Mouse (Mus musculus) intestine, embryonic 14.5 days (tissue): ENCODE data around the gene Prkag1. TPM values are rescaled to one million over a fixed set of nuclear protein-coding genes. Genes with fewer than 3 reads are reported as not detected.

ENCODE experiments used
- ATAC-seq: fragments of 200-750 bp; cut with Nextera tagmentation; replicated peaks from 2 replicates; pipeline ENCODE4 v1.8.0; 2017; ENCODE audit warnings: low read depth, moderate number of reproducible peaks, moderate TSS enrichment, moderate library complexity; ENCODE audit not compliant: low FRiP score, low TSS enrichment
- DNase-seq: peaks from one replicate; pipeline ENCODE4 v3.0.0-alpha.2; 2018; ENCODE audit warnings: low spot score
- H3K27ac ChIP-seq: fragments of 300-500 bp; sonication (generic); 2 replicates; pipeline ENCODE4 v1.5.1; 2014; ENCODE audit warnings: low read depth, mild to moderate bottlenecking, control low read depth
- H3K27me3 ChIP-seq: fragments of 300-500 bp; sonication (generic); replicated peaks from 2 replicates; pipeline ENCODE4 v1.6.1; 2014; ENCODE audit warnings: low read length, control low read depth; ENCODE audit not compliant: control insufficient read depth, insufficient read depth
- H3K36me3 ChIP-seq: fragments of 300-500 bp; sonication (generic); 2 replicates; pipeline ENCODE4 v1.6.1; 2014; ENCODE audit warnings: low read length, control low read depth; ENCODE audit not compliant: control insufficient read depth, insufficient read depth
- H3K4me1 ChIP-seq: fragments of 300-500 bp; sonication (generic); replicated peaks from 2 replicates; pipeline ENCODE4 v1.6.1; 2014; ENCODE audit warnings: low read length, control low read depth, mixed read lengths; ENCODE audit not compliant: control insufficient read depth, insufficient read depth
- H3K4me2 ChIP-seq: fragments of 300-500 bp; sonication (generic); 2 replicates; pipeline ENCODE4 v1.6.1; 2014; ENCODE audit warnings: low read length
- H3K4me3 ChIP-seq: fragments of 300-500 bp; sonication (generic); 2 replicates; pipeline ENCODE4 v1.5.1; 2014; ENCODE audit warnings: low read depth, low read length, control low read depth, mixed read lengths
- H3K9ac ChIP-seq: fragments of 300-500 bp; sonication (generic); 2 replicates; pipeline ENCODE4 v1.6.1; 2014; ENCODE audit warnings: mild to moderate bottlenecking, low read length
- H3K9me3 ChIP-seq: fragments of 300-500 bp; sonication (generic); 2 replicates; pipeline ENCODE4 v1.6.1; 2016; ENCODE audit warnings: low read length, control low read depth; ENCODE audit not compliant: control insufficient read depth
- WGBS: fragments of 180-500 bp; shearing (Covaris S2); extraction: QIAGEN DNeasy Blood & Tissue Kit; methylation state at CpG from one replicate; pipeline ENCODE4 v1.1.7; 2014; 5-methylcytosine and 5-hydroxymethylcytosine counted together
- polyA plus RNA-seq: library from polyadenylated mRNA; unstranded; fragments of >200 nt; fragmentation: Nextera tagmentation; extraction: Ambion mirVana; gene quantifications from 2 replicates; pipeline ENCODE4 v1.2.1, GENCODE M21; 2014

Gene Prkag1
- polyA plus RNA-seq, 1 experiment from 2014 or later = 77.3 TPM

- Histone ChIP-seq H3K4me2 (no peak overlapping the region), H3K4me1 (no peaks in the 10 kb centered on the region), H3K4me3 (no peak overlapping the region), H3K36me3 (peaks cover 100% of the 10 kb centered on the region), H3K27me3 (no peaks in the 10 kb centered on the region), H3K27ac (no peak overlapping the region), H3K9me3 (no peaks in the 10 kb centered on the region), H3K9ac (no peak overlapping the region)
- no peak for ATAC-seq
- DNase-seq = no peak
- 71% methylated on average over 9 of the region's 9 CpGs for WGBS
Observed at GRCm38 (mm10) chr15:98859319-98860043, 28.2 kb upstream of the Prkag1 start.

DNA sequence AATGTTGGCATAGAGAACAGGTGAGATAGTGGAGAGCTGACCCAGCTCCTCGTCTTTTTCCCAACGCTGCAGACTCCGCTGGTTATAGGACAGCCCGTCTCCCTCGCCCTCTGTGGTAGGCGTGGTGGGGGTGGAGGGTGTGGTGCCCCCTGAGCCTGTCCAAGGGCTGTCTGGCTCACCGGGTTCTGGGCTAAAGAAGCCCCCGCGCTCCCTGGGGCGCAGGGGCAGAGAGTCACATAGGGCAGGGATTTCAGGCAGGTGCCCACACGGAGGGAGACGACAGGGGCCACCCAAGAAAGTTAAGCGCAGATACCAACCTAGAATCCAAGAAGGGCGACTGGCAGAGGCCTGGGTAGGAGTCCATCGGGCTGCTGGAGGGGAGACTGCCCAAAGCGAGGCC is 22.9 kb upstream of the Prkag1 start:
- no peak overlapping the region for H3K4me3 ChIP-seq
- no peaks in the 10 kb centered on the region for H3K27me3 ChIP-seq
- no peak overlapping the region for H3K27ac ChIP-seq
- DNase-seq (no peak), ATAC-seq (no peak)
- peaks cover 100% of the 10 kb centered on the region for H3K36me3 ChIP-seq
- H3K4me1 ChIP-seq = no peaks in the 10 kb centered on the region
- no peaks in the 10 kb centered on the region for H3K9me3 ChIP-seq
- 93% methylated on average over 16 of the region's 16 CpGs for WGBS
- no peak overlapping the region for H3K9ac ChIP-seq
- no peak overlapping the region for H3K4me2 ChIP-seq

- no peak overlapping the region for H3K9ac ChIP-seq
- no peaks in the 10 kb centered on the region for H3K27me3 ChIP-seq
- H3K4me3 ChIP-seq = no peak overlapping the region
- 91% methylated on average over 28 of the region's 28 CpGs for WGBS
- ATAC-seq = no peak
- no peaks in the 10 kb centered on the region for H3K9me3 ChIP-seq
- no peak overlapping the region for H3K4me2 ChIP-seq
- no peaks in the 10 kb centered on the region for H3K4me1 ChIP-seq
- H3K27ac ChIP-seq = no peak overlapping the region
- DNase-seq = no peak
- peaks cover 100% of the 10 kb centered on the region for H3K36me3 ChIP-seq
Observed at GRCm38 (mm10) chr15:98853161-98853937, 22.0 kb upstream of the Prkag1 start.

GRCm38 (mm10) chr15:98852733-98853132 is 21.4 kb upstream of the Prkag1 start:
- no peaks in the 10 kb centered on the region for H3K27me3 ChIP-seq
- DNase-seq (no peak), ATAC-seq (no peak)
- WGBS = 85% methylated on average over 9 of the region's 9 CpGs
- no peak overlapping the region for H3K9ac ChIP-seq
- no peaks in the 10 kb centered on the region for H3K4me1 ChIP-seq
- H3K4me2 ChIP-seq = no peak overlapping the region
- H3K36me3 ChIP-seq = peaks cover 100% of the 10 kb centered on the region
- no peak overlapping the region for H3K4me3 ChIP-seq
- no peak overlapping the region for H3K27ac ChIP-seq
- H3K9me3 ChIP-seq = no peaks in the 10 kb centered on the region

DNA sequence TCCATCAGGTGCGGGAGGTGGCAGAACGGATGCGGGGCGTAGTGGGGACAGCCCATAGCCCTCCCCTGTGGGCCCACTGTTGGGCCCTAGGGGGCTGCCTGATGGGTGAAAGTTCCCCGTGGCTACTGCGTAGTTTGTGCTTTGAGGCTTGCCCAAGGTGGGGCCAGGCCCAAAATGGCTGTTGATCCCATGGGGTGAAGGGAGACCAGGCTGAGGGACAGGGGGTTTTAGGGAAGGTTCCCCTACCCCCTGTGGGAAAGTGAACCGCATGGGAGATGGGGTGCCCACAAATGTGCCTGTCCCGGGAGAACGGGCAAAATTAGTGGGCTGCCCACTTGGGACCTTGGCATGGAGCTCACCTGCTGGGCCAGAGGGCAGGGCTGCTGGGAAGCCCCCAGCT is 20.8 kb upstream of the Prkag1 start:
- DNase-seq (no peak), ATAC-seq (no peak)
- Histone ChIP-seq H3K27me3 (no peaks in the 10 kb centered on the region), H3K9me3 (no peaks in the 10 kb centered on the region), H3K36me3 (peaks cover 100% of the 10 kb centered on the region), H3K27ac (no peak overlapping the region), H3K4me1 (no peaks in the 10 kb centered on the region), H3K4me2 (no peak overlapping the region), H3K9ac (no peak overlapping the region), H3K4me3 (no peak overlapping the region)
- WGBS = 94% methylated on average over 9 of the region's 9 CpGs

DNA sequence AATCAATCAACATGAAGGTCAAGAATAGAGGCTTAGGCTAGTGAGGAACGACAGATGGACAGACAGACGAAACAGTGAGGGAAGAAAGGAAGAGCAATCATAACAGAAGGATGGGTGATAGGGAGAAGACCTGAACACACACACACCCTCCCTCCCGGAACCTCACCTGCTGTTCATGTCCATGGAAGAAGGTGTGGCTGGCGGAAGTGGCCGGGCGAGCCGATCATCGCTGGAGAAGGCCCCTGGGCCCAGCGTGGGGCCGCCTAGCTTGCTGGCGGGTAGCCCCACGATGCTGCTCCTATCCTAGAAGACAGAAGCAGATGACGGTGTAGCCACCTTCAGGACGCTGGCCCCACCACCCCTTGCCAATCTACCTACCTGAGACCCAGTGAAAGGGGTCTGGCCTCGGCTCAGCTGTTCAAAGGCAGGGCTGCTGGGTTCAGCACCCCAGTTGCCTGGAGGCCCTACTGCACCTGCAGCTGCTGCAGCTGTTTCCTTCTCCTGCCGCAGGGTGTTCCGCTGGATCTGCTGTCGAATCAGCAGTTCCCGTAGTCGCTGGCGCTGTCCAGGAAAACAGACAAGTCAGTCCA is 20.0 kb upstream of the Prkag1 start:
- Histone ChIP-seq H3K4me1 (no peaks in the 10 kb centered on the region), H3K27me3 (no peaks in the 10 kb centered on the region), H3K9me3 (no peaks in the 10 kb centered on the region), H3K27ac (no peak overlapping the region), H3K9ac (no peak overlapping the region), H3K4me3 (no peak overlapping the region), H3K36me3 (peaks cover 100% of the 10 kb centered on the region), H3K4me2 (no peak overlapping the region)
- DNase-seq (no peak), ATAC-seq (no peak)
- WGBS = 88% methylated on average over 21 of the region's 21 CpGs

DNA sequence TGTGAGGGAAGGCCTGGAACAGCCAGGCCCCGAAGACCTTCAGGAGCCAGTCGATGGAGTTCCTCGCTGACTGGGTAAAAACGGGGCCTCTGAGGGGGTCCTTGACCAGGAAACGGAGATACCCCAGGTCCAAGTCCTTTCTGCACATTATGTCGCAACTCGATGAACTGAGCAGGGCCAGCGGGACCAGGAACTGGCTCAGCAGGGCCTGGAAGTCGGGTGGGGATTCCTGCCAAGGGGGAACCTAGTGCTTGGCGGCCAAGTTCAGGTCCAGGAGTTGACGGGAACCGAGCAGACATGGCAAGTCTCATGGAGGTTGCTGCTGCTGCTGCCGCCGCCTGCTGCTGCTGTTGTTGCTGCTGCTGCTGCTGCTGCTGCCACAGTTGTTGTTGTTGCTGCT is 19.3 kb upstream of the Prkag1 start:
- 91% methylated on average over 14 of the region's 14 CpGs for WGBS
- Histone ChIP-seq H3K36me3 (peaks cover 100% of the 10 kb centered on the region), H3K4me1 (no peaks in the 10 kb centered on the region)

DNA sequence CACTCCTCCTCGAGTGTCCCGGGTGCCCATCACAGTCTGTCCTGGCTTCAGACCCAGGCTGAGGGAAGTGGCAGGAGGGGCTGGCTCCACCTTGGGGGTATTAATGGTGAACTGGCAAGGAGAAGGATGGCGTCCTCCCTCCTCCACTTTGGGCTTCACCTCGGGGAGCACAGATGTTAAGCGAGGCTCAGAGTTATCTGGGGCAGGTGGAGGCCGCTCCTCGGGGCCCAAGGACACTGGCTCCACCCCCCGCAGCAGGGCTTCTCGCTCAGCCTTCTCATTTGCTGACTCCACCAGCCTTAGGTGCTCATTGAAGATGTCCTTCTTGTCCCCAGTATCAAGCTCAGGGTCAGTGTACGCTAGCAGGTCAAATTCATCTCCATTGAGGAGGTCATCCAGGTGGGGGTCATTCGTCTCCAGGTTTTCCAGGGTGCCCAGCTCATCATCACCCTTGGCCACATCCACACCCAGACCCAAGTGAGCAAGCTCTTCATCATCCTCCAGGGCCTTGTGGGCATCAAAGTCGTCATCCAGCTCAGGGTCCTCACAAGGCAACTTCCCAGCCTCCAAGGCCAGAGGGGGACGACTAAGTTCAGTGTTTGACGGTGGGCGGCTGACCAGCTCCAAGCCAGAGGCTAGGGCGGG is 18.8 kb upstream of the Prkag1 start:
- H3K4me3 ChIP-seq = no peak overlapping the region
- ATAC-seq (no peak), DNase-seq (no peak)
- H3K4me1 ChIP-seq = no peaks in the 10 kb centered on the region
- peaks cover 100% of the 10 kb centered on the region for H3K36me3 ChIP-seq
- whole genome bisulfite sequencing = 91% methylated on average over 16 of the region's 16 CpGs
- no peak overlapping the region for H3K4me2 ChIP-seq
- H3K27me3 ChIP-seq = no peaks in the 10 kb centered on the region
- no peaks in the 10 kb centered on the region for H3K9me3 ChIP-seq
- no peak overlapping the region for H3K9ac ChIP-seq
- no peak overlapping the region for H3K27ac ChIP-seq

More for the DNA sequence above, 19.3 kb upstream of the Prkag1 start:
- DNase-seq = no peak
- H3K4me2 ChIP-seq = no peak overlapping the region
- no peaks in the 10 kb centered on the region for H3K9me3 ChIP-seq
- no peak overlapping the region for H3K27ac ChIP-seq
- H3K9ac ChIP-seq = no peak overlapping the region
- H3K27me3 ChIP-seq = no peaks in the 10 kb centered on the region
- ATAC-seq = no peak
- no peak overlapping the region for H3K4me3 ChIP-seq
